Mouse (Mus musculus) fat pad, adult 2 months (tissue): ENCODE measurements at regions not wholly inside any gene's neighbourhood (a gene's known extent, or its start where the extent isn't known, plus 50 kb on each side); places are given as distances from the start of the nearest gene placed in this dataset.

ENCODE experiments used
- DNase-seq: peaks from one replicate; pipeline ENCODE4 v3.0.0-alpha.2; 2011; ENCODE audit warnings: low read depth, low spot score; ENCODE audit errors: extremely low read depth

- no peak for DNase-seq
Observed at GRCm38 (mm10) chr2:71685239-71685638, 60.2 kb upstream of the Itga6 start.

- no peak for DNase-seq
Observed at GRCm38 (mm10) chr2:71689041-71689440, 56.4 kb upstream of the Itga6 start.

GRCm38 (mm10) chr2:71690277-71691161 is 54.9 kb upstream of the Itga6 start:
- peak; percentile 78 for DNase-seq

GRCm38 (mm10) chr2:71694758-71695310 is 50.6 kb upstream of the Itga6 start:
- DNase-seq, result no peak
